Mouse (Mus musculus) midbrain, embryonic 13.5 days (tissue): Measurements from ENCODE around the gene Itga3. TPM values are rescaled to one million over a fixed set of nuclear protein-coding genes. Genes with fewer than 3 reads are reported as not detected.

Experiments used
- ATAC-seq: fragments of 200-750 bp; cut with Nextera tagmentation; 2 replicates; pipeline ENCODE4 v1.8.0; 2017; ENCODE audit warnings: mild to moderate bottlenecking, moderate TSS enrichment, moderate library complexity
- H3K27ac ChIP-seq: fragments of 300-500 bp; sonication (generic); 2 replicates; pipeline ENCODE4 v1.5.1; 2015; ENCODE audit warnings: inconsistent platforms, mild to moderate bottlenecking, moderate library complexity
- H3K27me3 ChIP-seq: fragments of 300-500 bp; sonication (generic); 2 replicates; pipeline ENCODE4 v1.6.1; 2015; ENCODE audit warnings: mild to moderate bottlenecking, inconsistent platforms
- H3K36me3 ChIP-seq: fragments of 300-500 bp; sonication (generic); 2 replicates; pipeline ENCODE4 v1.6.1; 2015; ENCODE audit warnings: mild to moderate bottlenecking, inconsistent platforms
- H3K4me1 ChIP-seq: fragments of 300-500 bp; sonication (generic); replicated peaks from 2 replicates; pipeline ENCODE4 v1.6.1; 2015; ENCODE audit warnings: inconsistent platforms
- H3K4me2 ChIP-seq: fragments of 300-500 bp; sonication (generic); replicated peaks from 2 replicates; pipeline ENCODE4 v1.6.1; 2015; ENCODE audit warnings: moderate library complexity, mild to moderate bottlenecking, inconsistent platforms
- H3K4me3 ChIP-seq: fragments of 300-500 bp; sonication (generic); replicated peaks from 2 replicates; pipeline ENCODE4 v1.5.1; 2015; ENCODE audit warnings: mild to moderate bottlenecking, inconsistent platforms
- H3K9ac ChIP-seq: fragments of 300-500 bp; sonication (generic); replicated peaks from 2 replicates; pipeline ENCODE4 v1.6.1; 2015; ENCODE audit warnings: mild to moderate bottlenecking, inconsistent platforms
- H3K9me3 ChIP-seq: fragments of 300-500 bp; sonication (generic); 2 replicates; pipeline ENCODE4 v1.6.1; 2016; ENCODE audit warnings: mild to moderate bottlenecking, inconsistent platforms
- WGBS: fragments of 180-500 bp; shearing (Covaris S2); methylation state at CpG from one replicate; pipeline ENCODE4 v1.1.7; 2015; 5-methylcytosine and 5-hydroxymethylcytosine counted together
- polyA plus RNA-seq: library from polyadenylated mRNA; unstranded; fragments of >200 nt; fragmentation: Nextera tagmentation; extraction: Ambion mirVana; gene quantifications from 2 replicates; pipeline ENCODE4 v1.2.1, GENCODE M21; 2015

The Itga3 gene
- polyA plus RNA-seq, 1 experiment from 2014 or later = 8.8 TPM

DNA sequence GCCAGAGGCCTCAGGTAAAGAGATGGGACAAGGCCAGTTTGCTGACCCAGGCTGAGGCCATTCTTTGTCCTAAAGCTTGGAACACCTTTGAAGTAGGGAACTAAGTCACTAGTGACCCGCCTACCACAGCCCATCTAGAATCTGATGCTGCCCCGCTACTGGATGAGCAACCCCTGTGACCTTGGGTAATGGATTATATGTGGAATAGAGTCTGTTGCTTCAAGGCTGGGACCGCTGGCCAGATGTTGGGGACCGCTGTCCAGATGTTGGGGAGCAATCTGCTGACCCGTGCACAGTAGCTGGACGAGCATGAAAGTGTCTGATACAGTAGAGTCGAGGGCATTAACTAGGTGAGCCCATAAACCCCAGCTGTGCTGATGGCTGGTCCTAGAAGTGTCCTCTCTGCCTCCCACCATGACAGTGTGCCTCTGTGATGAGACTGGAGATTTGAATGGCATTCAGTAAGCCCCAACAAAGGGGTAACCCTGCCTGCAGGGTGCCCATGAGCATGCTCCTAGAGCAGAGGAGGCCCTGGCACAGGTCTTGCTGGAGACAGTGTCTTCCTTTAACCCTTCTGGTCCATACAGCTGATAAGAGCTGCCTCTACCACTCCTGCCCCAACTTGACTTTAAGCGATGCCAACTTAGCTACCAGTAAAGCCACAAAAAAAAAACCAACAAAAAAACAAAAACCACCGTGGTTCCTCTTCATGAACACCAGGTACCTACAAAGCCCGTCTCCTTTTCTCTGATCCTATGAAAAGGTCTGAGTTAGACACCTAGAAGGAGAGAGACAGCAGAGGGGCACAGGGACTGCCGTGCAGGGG lies 81.4 kb downstream of the Itga3 start:
- H3K4me1 ChIP-seq = peaks cover 79% of the 10 kb centered on the region
- no peak for ATAC-seq
- peak overlapping the region; percentile 87 for H3K4me3 ChIP-seq
- H3K36me3 ChIP-seq = peaks cover 56% of the 10 kb centered on the region
- H3K9ac ChIP-seq = peak overlapping the region; percentile 98
- 90% methylated on average over 11 of the region's 11 CpGs for WGBS
- H3K9me3 ChIP-seq = no peaks in the 10 kb centered on the region
- peak overlapping the region; percentile 99 for H3K4me2 ChIP-seq
- H3K27ac ChIP-seq = no peak overlapping the region
- no peaks in the 10 kb centered on the region for H3K27me3 ChIP-seq

Other genes starting within 250 kb of the Itga3 start
- gene Col1a1, start 140.6 kb downstream of the Itga3 start, polyA plus RNA-seq = 51.5 and 68.9 TPM in 2 replicates
- gene Hils1, start 109.2 kb downstream of the Itga3 start, polyA plus RNA-seq = not detected in 2 replicates
- 0.17 TPM in 1 of 2 replicates, not detected in the other for gene Sgca, start 100.5 kb downstream of the Itga3 start, polyA plus RNA-seq
- gene Ppp1r9b, start 85.8 kb downstream of the Itga3 start, polyA plus RNA-seq = 17.4 and 17.8 TPM in 2 replicates
- 123 and 141 TPM in 2 replicates for gene Samd14, start 66.9 kb downstream of the Itga3 start, polyA plus RNA-seq
- 21.4 and 24.7 TPM in 2 replicates for gene Pdk2, start 35.4 kb downstream of the Itga3 start, polyA plus RNA-seq
- 0.27 and 0.30 TPM in 2 replicates for gene Dlx3, start 43.3 kb upstream of the Itga3 start, polyA plus RNA-seq
- not detected in 2 replicates for gene Dlx4, start 69.5 kb upstream of the Itga3 start, polyA plus RNA-seq
- not detected in 2 replicates for gene Tac4, start 184.7 kb upstream of the Itga3 start, polyA plus RNA-seq
- gene Kat7, start 233.4 kb upstream of the Itga3 start, polyA plus RNA-seq = 63.8 and 66.1 TPM in 2 replicates